Mouse (Mus musculus) erythroblast, embryonic 14.5 days (primary cell): ENCODE measurements around the gene Chst7. TPM values are rescaled to one million over a fixed set of nuclear protein-coding genes. Genes with fewer than 3 reads are reported as not detected.

Experiments
- H3K27me3 ChIP-seq: 2 replicates; pipeline ENCODE4 v1.6.1; 2012; ENCODE audit warnings: inconsistent platforms; ENCODE audit not compliant: control insufficient read depth
- H3K36me3 ChIP-seq: 2 replicates; pipeline ENCODE4 v1.6.1; 2012; ENCODE audit warnings: mild to moderate bottlenecking, inconsistent platforms; ENCODE audit not compliant: control insufficient read depth
- H3K4me1 ChIP-seq: 2 replicates; pipeline ENCODE4 v1.6.1; 2012; ENCODE audit warnings: inconsistent platforms; ENCODE audit not compliant: control insufficient read depth
- H3K4me3 ChIP-seq: replicated peaks from 2 replicates; pipeline ENCODE3; 2012; ENCODE audit warnings: moderate library complexity, mild to moderate bottlenecking, inconsistent platforms
- H3K9me3 ChIP-seq: 2 replicates; pipeline ENCODE4 v1.6.1; 2012; ENCODE audit warnings: low read length, inconsistent platforms, mixed read lengths; ENCODE audit not compliant: control insufficient read depth
- GATA1 ChIP-seq: IDR thresholded peaks from 2 replicates; pipeline ENCODE4 v1.6.1; 2012; ENCODE audit warnings: low read length, inconsistent platforms, mixed read lengths
- TAL1 ChIP-seq: IDR thresholded peaks from 3 replicates; pipeline ENCODE4 v1.6.1; 2012; ENCODE audit warnings: low read length, inconsistent platforms, mixed read lengths
- polyA plus RNA-seq: library from polyadenylated mRNA; stranded (reverse); fragments of >175 nt; gene quantifications from 2 replicates; pipeline ENCODE4 v1.2.3, GENCODE M21; 2012

The Chst7 gene
- 0.02 TPM in 1 of 2 replicates, not detected in the other for polyA plus RNA-seq

DNA sequence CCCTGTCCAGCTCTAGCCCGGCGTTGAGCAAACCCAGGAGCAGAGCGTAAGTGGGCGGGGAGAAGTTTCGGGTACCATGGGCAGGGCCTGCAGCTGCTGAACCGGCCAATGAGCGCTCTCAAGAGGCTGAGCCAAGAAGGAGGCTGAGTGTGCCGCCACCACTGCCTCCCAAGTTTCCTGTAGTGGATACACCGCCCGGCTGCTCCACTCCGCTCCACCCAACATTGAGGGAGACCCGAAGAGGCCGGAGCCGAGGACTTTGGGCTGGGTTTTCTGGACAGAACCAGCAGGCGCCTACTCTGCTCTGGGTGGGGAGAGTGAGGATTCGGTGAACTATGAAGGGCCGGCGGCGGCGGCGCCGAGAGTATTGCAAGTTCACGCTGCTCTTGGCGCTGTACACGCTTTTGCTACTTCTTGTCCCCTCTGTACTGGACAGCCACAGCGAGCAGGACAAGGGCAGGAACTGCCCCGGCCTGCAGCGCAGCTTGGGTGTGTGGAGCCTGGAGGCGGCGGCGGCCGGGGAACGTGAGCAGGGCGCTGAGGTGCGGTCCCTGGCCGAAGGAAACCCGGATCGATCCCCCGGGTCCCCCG is at the start of gene Chst7:
Gene Chst7, plus strand, starts transcription at position 180 of the 591 bp plus-strand sequence.
- Histone ChIP-seq H3K4me1 (no peaks in the 10 kb centered on the region), H3K27me3 (peaks cover 28% of the 10 kb centered on the region), H3K4me3 (no peak within 1 kb of the TSS), H3K36me3 (no peaks in the 10 kb centered on the region), H3K9me3 (peaks cover 17% of the 10 kb centered on the region)
- TF ChIP-seq TAL1 (no peak), GATA1 (no peak)

DNA sequence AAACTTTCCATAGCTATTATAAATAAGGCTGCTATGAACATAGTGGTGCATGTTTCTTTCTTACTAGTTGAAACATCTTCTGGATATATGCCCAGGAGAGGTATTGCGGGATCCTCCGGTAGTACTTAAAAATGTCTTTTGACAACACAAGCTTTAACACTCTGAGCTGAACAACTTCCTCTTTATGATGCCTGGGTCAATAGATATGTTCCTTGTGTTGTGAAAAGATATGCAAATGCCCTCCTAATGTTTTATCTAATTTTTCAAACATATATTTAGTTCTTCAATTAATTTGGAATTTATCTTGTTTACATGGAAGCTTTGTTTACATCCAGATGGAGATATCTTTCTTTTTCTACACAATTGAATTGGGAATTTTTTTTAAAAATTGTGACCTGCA is 47.1 kb upstream of the Chst7 start:
- no peak for TF ChIP-seq GATA1
- no peak for TF ChIP-seq TAL1
- Histone ChIP-seq H3K4me1 (no peaks in the 10 kb centered on the region), H3K9me3 (no peaks in the 10 kb centered on the region), H3K27me3 (no peaks in the 10 kb centered on the region), H3K36me3 (no peaks in the 10 kb centered on the region), H3K4me3 (no peak overlapping the region)

DNA sequence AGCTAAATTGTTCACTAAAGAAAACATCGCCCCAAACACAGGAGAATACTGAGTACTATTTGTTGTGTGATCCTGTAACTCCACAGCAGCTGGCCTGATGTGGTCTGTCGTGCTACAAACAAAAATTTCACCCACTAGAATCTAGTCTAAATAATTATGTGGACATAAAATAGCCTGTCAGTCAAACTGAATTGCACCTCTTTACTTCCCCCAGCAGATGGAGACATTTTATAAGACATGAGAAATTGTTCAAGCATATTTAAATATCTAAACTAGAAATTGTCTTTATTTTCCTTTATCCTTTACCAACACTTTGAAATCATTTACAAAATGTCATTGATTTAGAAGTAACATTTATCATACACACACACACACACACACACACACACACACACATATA is 38.4 kb upstream of the Chst7 start:
- Histone ChIP-seq H3K9me3 (no peaks in the 10 kb centered on the region), H3K27me3 (no peaks in the 10 kb centered on the region), H3K4me1 (no peaks in the 10 kb centered on the region), H3K4me3 (no peak overlapping the region), H3K36me3 (no peaks in the 10 kb centered on the region)
- TF ChIP-seq TAL1 (no peak), GATA1 (no peak)

DNA sequence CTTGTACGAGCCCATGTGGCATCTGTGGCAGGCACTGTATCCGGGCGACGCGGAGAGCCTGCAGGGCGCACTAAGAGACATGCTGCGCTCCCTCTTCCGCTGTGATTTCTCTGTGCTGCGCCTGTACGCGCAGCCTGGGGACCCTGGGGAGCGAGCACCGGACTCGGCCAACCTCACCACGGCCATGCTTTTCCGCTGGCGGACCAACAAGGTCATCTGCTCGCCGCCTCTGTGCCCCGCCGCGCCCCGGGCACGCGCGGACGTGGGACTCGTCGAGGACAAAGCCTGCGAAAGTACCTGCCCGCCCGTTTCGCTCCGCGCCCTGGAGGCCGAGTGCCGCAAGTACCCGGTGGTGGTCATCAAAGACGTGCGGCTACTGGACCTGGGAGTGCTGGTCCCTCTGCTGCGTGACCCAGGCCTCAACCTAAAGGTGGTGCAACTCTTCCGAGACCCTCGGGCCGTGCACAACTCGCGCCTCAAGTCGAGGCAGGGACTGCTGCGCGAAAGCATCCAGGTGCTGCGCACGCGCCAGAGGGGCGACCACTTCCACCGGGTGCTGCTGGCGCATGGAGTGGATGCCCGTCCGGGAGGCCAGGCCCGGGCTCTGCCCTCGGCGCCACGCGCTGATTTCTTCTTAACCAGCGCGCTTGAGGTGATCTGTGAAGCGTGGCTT is 872 bp downstream of the Chst7 start:
- TF ChIP-seq GATA1 (no peak), TAL1 (no peak)
- Histone ChIP-seq H3K9me3 (peaks cover 17% of the 10 kb centered on the region), H3K36me3 (no peaks in the 10 kb centered on the region), H3K4me3 (no peak overlapping the region), H3K4me1 (no peaks in the 10 kb centered on the region), H3K27me3 (peaks cover 28% of the 10 kb centered on the region)

DNA sequence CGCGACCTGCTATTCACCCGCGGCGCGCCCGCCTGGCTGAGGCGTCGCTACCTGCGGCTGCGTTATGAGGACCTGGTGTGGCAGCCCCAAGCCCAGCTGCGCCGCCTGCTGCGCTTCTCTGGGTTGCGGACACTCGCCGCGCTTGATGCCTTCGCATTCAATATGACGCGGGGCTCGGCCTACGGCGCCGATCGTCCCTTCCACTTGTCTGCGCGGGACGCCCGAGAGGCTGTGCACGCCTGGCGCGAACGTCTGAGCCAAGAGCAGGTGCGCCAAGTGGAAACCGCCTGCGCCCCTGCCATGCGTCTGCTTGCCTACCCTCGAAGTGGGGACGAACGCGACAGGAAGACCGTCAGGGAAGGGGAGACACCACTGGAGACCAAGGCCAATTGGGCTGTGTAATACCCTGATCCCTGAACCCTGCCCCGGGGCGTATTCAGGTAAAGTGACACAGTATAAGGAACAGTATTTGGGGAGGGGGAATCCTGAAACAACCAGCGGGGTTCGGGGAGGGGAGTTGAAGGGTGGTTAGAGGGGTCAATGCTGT is 1.5 kb downstream of the Chst7 start:
- Histone ChIP-seq H3K9me3 (peaks cover 17% of the 10 kb centered on the region), H3K27me3 (peaks cover 28% of the 10 kb centered on the region), H3K36me3 (no peaks in the 10 kb centered on the region), H3K4me1 (no peaks in the 10 kb centered on the region), H3K4me3 (no peak overlapping the region)
- TF ChIP-seq GATA1: no peak
- TF ChIP-seq TAL1: no peak

DNA sequence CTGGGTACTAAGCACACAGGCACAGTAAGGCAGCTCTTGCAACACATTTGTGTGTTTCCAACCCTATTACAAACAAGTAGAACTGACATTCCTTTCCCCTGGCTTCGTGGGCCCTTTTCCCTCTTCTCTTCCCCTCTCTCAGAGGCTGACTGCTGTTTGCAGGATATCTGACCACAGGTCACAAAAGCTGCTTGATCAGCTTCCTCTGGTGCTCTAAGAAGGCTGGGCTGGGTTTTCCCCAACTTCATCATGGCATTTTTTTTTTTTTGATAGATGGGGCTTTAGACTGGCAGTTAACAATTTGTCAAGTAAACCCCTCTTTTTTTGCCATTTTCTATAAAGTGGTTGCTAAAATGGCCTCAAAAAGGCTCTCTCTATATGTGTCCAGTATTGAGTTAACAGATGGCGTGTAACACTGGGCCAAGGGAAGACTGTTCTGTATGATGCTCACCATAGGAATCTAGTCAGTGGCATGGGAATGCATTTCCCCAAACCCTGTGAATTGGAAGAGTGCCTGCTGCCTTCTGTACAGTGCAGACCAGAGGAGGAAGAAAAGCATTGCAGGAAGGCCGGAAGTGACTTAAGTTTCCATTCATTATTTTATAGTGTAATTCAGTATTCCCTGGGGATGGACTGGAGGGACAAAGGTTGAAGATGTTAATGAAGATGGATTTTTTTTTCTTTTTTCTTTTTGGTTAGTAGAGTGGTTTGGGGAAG is 2.6 kb downstream of the Chst7 start:
- peaks cover 17% of the 10 kb centered on the region for H3K9me3 ChIP-seq
- TF ChIP-seq TAL1: no peak
- no peak for TF ChIP-seq GATA1
- peaks cover 28% of the 10 kb centered on the region for H3K27me3 ChIP-seq
- no peak overlapping the region for H3K4me3 ChIP-seq
- no peaks in the 10 kb centered on the region for H3K4me1 ChIP-seq
- no peaks in the 10 kb centered on the region for H3K36me3 ChIP-seq

DNA sequence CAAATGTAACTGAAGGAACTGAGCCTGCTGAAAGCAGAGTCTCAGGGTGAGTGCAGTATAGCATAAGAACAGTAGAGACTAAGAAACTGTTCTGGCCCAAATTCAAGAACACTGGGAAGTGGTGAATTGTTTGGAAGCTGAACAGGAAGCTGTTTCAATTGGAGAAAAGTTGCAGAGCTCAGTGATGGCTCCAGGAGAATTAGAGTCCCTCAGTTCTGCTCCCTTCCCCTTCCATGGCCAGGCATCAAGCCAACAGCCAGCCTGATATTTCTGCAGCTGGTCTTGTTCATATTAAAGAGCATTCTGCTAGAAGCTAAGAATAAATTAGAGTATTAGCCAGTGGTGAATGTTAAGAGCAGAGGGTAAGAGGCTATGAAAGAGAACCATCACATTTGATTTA is 7.3 kb downstream of the Chst7 start:
- H3K4me1 ChIP-seq: no peaks in the 10 kb centered on the region
- H3K27me3 ChIP-seq: peaks cover 2% of the 10 kb centered on the region; the same call in 1 of the 2 replicates
- no peaks in the 10 kb centered on the region for H3K36me3 ChIP-seq
- no peak overlapping the region for H3K4me3 ChIP-seq
- no peaks in the 10 kb centered on the region for H3K9me3 ChIP-seq
- TF ChIP-seq GATA1: no peak
- TF ChIP-seq TAL1: no peak

DNA sequence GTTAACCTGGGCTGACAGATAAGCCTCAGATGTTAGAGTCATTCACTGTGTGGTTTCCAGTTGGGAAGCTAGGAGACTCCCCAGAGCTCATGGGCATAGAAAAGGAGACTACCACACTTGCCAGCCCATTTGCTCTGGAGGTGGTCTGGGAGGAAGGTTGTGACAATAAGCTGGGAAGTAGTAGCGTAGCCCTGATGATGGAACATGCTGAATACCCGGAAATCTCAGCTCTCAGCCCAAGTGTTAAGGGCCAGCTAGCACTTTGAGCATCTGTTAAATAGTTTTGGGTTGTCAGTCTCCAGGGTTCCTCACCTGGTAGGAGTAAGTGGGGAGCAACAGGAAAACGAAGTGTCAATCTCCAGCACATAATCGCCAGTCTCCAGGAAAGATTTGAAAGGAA is 10.8 kb downstream of the Chst7 start:
- Histone ChIP-seq H3K36me3 (no peaks in the 10 kb centered on the region), H3K27me3 (no peaks in the 10 kb centered on the region), H3K4me3 (no peak overlapping the region), H3K9me3 (no peaks in the 10 kb centered on the region), H3K4me1 (no peaks in the 10 kb centered on the region)
- TF ChIP-seq GATA1: no peak
- TF ChIP-seq TAL1: no peak

DNA sequence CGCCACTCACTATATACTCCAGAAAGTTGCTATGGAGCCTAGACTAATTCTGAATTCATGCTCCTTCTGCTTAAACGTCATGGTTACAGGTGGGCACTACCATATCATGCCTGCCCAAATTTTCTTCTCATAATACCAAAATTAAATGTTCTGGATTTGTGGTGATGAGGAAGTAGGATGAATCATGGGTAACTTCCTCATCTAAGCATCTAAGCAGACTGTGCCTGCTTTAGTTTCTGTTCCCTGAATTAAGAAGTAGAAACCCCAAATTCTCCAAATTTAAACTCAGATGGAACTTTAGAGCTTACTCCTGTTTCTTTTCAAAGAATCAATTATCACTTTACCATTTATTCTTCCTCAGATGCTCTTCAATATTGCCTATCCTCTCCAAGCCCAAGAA is 58.4 kb downstream of the Chst7 start:
- Histone ChIP-seq H3K27me3 (no peaks in the 10 kb centered on the region), H3K9me3 (no peaks in the 10 kb centered on the region), H3K4me3 (no peak overlapping the region), H3K36me3 (no peaks in the 10 kb centered on the region), H3K4me1 (no peaks in the 10 kb centered on the region)
- no peak for TF ChIP-seq TAL1
